Mouse (Mus musculus): ENCODE results near the gene Pdia6. TPM values are rescaled to one million over a fixed set of nuclear protein-coding genes. Genes with fewer than 3 reads are reported as not detected.

Pdia6 gene
- total RNA-seq, 2 experiments from 2014 or later: 159 to 179 TPM

Other genes starting within 250 kb of the Pdia6 start
- gene Kcnf1, start 89.7 kb upstream of the Pdia6 start, total RNA-seq (2021): under 1 TPM; 0.27 to 0.30 TPM
- gene Atp6v1c2, start 62.8 kb downstream of the Pdia6 start, total RNA-seq (2021): 1 to 10 TPM; 1.8 to 2.5 TPM
- gene Nol10, start 81.9 kb downstream of the Pdia6 start, total RNA-seq (2021): 10 to 100 TPM; 11.9 to 14.2 TPM